Mouse (Mus musculus) c-Kit-positive CD71-negative TER-119-negative erythroid progenitor cells, embryonic 14.5 days (primary cell): Measurements from ENCODE around the gene Hint2.

Source experiments
- DNase-seq: peaks from one replicate; pipeline ENCODE4 v3.0.0-alpha.2; 2013; ENCODE audit warnings: low read depth

Gene Hint2

DNA sequence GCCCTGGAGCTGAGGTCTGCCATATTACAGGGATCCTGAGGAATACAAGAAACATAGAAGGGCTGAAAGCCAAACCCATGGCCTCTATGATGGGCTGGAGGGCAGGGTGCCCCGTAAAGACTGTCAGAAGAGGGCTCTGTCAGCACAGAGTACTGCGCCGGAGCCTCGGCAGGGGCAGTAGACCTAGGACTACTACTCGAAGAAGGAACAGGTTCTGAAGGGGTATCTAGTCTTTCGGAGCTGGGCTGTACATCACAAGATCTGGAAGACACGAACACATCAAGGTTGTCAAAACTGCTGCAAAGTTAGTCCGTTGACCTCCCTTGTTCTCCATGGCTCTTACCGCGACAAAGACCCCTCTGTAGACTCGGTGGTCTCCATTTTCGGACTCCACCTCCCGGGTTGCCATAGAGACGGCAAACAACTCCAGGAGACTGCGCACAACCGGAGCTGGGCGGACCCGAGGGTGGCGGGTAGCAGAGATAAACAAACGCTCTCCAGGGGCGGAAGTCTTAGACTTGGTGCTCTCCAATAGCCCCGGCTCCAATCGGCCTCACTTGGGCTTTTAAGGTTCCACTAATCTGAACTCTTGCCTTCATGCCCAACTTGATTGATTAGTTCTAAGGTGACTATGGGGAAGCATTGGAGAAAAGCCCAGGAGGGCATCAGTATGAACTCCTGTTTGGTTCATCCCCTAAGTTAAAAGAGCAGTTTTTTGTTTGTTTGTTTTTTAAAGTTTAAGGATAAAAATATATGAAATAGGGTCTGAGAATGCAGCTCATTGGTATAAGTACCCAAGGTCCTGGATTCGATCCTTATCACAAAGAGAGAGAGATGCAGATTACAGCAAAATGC, 2.9 kb downstream of the Hint2 start, which contains the start of gene Spag8:
TSS of gene Spag8 (minus strand) at position 434 of the 855 bp plus-strand sequence.
- DNase-seq, result no peak

DNA sequence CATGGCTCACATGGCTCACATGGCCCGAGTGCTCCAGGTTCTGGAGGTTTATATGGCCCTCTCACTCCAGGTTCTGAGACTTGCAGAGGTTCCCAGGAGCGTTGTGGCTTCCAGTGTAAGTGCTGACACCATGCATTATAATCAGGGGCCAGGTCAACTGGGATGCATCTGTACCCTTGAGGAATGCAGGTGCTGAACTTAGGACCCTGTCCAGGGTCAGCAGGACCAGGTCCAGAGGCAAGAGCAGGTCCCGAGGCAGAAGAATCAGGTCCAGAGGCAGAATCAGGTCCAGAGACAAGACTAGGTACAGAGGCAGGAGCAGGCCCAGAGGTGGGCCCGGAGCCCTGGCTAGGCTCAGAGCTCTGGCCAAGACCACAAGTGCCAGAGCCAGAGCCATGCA, 3.5 kb downstream of the Hint2 start:
- DNase-seq, result no peak

DNA sequence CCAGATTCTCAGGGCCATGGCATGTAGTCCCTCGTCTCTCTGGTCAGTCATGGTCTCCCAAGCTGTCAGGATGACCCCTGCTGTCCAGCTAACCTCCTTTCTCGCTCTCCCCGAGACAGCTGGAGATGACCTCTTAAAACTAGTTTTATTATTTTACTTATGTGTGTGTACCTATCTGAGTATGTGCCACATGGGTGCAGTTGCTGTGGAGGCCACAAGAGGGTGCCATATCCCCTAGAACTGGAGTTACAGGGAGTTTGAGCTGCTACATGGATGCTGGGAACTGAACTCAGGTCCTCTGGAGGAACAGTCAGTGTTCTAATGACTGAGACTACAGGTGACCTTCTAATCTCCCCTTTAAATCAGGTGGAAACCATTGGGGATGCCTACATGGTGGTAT, 6.5 kb downstream of the Hint2 start:
- DNase-seq, result no peak

DNA sequence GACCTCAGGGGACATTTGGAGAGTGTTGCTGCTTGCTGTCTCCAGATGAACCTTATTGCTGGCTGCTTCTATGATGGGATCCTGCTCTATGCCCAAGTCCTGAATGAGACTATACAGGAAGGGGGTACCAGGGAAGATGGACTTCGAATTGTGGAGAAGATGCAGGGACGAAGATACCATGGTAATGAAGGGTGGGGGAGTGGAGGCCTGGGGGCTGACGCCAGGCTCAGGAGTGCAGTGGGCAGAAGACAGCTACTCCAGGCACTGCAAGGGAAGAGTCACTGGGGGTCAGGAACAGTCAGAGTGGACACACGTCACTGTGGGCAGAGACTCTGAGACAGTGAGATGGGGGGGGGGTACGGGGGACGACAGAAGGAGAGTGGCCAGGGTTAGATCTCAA, 15.8 kb downstream of the Hint2 start:
- no peak for DNase-seq

DNA sequence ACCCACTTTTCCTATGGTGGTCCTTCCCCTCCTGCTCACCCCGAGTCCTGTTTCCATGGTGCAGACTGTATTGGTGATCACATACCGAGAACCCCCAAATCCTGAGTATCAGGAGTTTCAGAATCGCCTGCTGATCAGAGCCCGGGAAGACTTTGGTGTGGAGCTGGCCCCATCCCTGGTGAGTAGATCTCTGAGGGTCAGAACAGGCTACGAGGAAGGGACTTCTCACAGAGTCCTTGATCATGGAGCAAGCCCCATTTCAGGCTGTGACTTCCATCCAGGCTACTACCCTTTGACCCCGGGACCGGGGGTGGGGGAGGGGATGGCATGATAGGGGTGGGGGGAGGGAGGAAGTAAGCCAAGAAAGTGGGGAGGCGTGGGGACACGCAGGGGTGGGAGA, 16.2 kb downstream of the Hint2 start:
- no peak for DNase-seq

DNA sequence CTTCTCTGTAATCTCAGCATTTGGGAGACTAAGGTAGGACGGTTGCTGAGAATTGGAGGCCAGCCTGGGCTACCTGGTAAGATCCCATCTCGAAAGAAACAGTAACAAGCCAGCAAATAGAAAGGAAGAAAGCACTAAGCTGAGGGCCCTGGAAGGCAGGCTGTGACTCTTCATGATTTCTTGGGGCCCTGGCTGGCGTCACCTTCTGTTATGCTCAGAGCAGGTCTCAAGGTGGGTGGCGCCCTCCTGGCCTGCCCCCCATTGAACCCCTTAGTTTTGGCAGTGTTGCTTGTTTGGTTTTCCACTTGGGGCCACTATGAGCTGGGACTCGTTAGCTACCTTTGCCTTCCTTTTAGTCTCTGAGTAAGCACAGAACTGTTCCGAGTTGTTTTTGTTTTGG, 19.5 kb downstream of the Hint2 start:
- no peak for DNase-seq

DNA sequence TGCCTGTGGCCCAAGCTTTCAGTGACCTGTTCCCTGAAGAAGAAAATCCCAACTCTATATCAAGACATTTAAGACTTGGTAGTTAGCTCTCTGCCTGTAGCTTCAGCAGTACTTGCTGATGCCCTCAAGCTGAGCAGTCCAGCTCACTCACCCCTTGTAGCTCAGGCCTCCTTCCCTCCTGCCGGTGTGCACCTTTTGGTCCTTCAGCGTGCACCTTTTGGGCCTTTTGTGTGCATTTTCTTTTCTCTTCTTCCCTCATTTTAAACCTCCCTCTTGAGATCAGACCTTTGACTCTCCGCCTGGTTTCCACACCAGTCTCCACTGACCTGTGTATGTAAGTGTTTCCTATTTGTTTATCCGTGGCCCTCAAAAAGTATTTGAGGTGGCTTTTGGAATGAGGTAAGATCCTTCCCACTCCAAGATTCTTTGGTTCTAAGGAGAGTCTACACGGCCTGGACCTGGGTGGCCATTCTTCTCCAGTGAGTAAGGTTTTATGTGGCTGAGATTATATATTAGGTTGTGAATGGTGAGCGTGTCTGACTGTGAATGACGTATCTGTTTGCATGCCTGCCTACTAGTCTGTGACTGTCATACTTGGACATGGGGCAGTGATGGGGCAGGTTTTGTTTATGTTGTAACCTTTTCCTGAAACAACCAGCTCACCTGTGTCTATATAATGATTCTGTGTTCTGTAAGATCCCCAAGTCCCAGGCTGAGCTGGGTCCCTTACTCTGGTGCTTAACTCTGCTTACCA, 21.5 kb downstream of the Hint2 start:
- no peak for DNase-seq

DNA sequence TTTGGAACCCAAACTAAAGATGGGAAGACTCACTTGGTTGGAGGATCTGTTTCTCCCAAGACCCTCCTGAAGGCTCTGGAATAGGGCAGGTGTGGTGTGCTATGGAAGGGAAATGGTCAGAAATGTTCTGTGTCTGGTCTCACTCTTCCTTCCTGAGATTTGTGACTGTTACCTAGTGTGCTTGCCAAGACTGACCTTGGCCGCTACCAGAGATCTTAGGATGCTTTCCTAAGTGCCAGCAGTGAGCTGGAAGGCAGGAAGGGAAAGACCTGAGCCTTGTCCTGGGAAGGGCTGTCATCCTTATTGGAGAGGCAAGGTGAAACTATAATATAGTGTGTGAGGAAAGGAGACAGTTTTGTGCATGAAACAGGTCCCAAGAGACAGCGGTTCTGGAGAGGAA, 22.5 kb downstream of the Hint2 start:
- no peak for DNase-seq

DNA sequence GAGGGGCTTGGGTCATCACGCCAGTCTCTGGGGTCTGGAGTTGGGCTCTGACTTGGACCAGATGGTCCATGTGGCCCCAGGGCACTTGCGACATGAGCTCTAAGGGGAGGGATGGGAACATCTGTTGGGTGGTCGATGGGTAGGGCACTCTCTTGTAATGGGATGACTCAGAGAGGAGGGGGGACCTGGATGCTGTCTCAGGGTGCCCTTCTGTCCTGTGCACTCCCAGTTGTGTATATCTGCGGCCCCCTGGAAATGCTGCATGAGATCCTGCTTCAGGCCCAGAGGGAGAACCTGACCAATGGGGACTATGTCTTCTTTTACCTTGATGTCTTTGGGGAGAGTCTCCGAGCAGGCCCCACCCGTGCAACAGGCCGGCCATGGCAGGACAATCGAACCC, 23.0 kb downstream of the Hint2 start:
- no peak for DNase-seq

DNA sequence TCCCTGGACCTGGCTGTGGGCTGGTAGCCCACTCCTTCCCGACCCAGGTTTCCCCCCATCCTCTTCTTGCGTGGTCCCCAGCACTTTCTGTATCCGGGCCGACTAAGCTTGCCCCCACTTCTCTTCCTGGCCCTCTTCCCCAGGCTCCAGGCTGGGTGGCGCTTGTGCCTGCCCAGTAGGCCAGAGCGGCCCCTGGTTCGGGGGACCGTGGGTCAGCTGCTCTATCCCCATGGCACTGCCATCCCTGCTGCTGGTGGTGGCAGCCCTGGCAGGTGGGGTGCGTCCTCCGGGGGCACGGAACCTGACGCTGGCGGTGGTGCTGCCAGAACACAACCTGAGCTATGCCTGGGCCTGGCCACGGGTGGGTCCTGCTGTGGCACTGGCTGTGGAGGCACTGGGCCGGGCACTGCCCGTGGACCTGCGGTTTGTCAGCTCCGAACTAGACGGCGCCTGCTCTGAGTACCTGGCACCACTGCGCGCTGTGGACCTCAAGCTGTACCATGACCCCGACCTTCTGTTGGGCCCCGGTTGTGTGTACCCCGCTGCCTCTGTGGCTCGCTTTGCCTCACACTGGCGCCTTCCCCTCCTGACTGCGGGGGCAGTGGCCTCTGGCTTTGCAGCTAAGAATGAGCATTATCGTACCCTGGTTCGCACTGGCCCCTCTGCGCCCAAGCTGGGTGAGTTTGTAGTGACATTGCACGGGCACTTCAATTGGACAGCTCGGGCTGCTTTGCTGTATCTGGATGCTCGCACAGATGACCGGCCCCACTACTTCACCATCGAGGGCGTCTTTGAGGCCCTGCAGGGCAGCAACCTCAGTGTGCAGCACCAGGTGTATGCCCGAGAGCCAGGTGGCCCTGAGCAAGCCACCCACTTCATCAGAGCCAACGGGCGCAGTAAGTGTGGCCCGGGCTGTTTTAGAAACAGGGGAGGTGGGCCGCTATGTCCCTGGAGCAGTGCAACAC, 24.0 kb downstream of the Hint2 start:
- no peak for DNase-seq

DNA sequence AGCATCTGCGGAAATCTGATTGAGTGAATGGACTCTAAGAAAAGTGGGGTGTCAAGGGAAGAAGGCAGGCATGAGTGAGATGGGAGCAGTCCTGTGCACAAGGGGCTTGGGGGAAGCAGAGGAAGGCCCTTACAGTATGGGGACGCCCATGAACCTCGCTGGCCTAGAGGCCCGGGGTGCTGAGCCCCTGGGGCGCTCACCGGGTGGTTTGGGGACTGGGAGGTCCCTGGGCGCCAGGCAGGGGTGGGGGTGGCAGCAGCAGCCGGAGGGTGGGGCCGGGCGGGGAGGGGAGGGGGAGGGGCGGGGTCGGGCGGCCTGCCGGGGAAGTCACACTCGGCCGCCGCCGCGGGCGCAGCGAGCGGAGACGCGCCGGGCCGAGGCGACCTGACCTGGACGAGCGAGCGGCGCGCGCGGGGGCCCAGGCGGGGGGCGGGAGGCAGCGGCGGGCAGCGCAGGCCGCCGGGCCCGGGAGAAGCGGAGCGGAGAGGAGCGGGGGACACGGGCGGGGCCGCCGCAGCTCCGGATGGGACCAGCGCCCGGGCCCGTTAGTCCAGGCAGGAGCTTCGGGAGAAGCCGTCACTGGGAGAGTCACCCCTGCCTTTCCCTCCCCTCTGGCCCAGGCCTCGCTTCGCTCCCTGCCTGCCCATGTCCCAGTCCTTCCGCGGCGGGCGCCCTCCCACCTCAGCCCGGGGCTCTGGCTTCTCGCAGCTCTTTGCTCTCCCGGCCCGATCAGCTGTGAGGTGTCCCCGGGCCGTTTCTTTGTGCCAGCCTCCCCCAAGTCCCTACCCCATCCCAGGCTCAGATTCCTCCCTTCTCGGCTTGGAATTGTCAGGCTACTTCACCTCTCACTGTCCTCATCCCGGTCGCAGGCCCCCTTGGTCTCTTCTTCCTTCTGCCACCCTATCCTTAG, 25.0 kb downstream of the Hint2 start, which contains the start of gene Npr2:
TSS of gene Npr2 (plus strand) at position 890 of the 910 bp plus-strand sequence.
- DNase-seq, result no peak

DNA sequence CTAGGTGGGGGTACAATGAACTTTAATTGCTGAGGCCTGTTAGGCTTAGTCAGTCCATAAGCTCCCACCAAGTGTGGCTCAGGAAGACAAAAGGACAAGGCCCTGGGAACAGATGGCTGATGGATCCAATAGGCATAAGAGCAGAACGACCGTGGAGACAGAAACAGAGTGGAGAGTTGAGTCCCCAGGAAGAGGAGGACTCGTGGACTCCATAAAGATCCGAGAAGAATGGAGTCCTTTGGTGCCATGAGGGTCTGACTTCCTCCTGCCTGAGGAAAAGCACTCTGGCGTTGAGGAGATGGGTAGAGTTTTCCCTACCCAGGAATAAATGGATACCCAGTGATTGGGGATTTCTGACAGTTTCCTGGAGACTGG, 25.6 kb downstream of the Hint2 start:
- DNase-seq, result no peak

DNA sequence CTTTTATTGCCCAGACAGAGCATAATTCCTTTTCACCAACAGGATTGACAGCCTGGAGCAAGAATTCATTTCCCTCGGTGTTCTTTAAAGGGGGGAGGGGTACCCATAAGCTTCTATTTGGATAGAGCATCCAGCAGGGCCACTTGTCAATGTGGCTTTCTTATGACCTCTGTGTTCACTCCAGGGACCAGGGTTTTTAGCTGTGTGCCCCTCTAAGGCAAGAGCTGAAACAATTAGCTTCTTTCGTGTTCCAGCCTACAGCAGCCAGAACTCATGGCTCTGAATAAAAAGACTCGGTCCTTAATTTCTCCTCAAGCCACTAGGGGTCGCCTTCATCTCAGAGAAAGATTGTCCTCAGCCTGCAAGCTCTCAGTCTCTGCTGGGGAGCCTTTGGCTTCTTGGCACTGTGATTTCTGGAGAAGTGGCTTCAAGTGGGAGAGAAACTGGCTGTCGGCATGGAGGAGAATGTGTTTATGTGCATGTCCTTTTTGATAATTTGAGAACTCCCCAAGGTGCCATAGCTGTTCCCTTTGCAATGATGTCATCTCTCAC, 26.2 kb downstream of the Hint2 start:
- DNase-seq, result peak; percentile 80

DNA sequence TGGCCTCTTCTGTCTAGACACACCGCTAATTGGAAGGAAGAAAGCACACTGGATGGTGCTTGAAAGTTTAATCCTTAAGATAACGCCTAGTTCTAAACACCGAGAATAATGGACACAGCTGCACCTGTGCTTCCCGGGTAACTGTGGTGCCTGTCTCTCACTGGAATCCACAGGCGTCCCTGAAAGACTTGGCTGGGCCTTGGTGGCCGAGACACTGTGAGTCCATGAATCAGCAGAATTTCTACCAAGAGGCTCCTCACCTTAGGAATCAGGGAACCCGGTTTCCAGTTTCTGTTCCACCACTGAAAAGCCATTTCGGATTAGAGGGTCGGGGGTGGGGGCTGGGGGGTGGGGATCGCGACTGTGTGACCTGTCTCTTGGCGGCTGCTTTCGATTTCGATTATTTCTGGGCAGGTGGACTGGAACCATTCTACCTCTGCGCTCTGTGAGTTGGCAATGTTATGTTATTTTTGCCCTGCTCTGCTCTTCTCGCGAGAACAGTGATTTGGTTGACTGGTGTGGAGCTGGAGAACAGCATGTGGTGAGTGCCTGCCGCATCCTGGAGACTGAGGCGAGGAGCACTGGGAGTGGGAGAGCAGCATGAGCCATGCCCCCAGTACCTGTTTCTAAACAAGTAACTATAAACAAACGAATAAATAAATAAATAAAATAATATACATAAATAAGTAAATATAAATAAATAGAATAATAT, 27.0 kb downstream of the Hint2 start:
- DNase-seq, result no peak

DNA sequence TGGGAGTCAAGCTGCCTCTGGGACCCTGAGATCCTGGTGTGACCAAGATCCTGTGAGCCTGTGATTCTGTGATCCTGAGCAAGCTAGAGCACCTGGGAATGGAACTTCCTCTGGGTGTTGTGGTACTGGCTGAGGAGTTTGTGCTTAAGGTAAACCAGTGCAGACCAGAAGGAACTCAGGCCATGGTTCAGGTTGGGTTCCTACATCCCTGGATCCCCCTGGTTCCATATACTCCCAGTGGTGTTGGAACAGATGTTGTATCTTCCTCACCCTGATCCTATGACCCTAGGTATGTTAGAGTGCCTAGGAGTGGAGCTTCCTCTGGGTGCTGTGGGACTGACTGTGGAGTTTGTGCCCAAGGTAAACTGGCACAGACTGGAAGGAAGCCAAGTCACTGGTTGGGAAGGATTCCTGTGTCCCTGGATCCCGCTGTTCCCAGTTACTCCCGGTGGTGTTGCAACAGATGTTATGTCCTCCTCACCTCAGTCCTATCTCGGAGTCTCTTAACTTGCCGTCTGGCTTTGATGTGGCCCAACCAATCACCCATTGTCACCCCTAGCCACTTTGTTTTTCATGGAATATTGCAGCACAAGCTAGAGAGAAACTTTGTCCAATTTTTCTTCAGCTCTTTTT, 36.0 kb downstream of the Hint2 start:
- no peak for DNase-seq

DNA sequence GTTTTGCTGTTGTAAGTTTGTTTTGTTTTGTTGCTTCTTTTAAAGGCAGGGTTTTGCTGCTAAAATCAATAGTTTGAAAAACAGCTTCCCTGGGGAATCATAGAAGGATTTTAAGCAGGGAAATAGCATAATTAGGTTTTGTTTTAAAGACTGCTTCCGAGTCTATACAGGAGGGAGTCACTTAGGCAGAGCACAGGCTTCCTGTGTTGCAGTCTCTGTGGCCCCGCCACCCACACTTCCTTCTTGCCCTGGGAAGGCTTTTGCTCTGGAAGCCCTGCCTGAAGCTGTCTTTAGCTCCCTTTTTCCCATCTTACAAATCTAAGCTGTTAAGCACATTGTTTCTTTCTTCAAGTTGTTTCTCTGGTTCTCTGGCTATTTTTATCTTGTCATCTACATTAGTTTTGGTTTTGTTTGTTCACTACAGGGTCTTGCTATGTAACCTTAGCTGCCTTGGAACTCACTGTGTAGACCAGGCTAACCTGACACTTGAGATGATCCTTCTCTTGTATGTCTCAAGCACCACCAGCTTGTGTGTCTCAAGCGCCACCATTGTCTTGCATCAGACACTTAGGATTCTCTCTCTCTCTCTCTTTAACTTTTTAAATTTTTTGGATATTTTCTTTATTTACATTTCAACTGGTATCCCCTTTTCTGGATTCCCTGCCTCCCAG, 43.1 kb downstream of the Hint2 start:
- DNase-seq, result no peak

DNA sequence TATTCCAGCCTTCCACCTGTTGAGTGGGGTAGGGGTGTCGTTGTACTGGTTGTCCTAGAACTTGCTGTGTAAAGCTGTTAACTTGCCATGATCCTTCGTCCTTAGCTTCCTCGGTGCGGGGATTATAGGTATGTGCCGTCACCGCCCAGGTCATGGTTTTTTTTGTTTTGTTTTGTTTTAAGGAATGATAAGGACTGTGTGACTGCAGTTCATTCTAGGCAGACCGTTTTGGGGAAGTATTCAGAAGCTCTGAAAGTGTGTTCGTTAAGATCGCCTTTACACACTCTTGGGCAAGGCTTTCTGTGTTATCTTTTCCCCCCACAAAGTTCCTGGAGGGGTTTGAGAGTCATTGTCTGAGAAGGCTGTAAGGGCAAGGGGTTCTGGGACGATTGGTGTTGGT, 43.7 kb downstream of the Hint2 start:
- no peak for DNase-seq

DNA sequence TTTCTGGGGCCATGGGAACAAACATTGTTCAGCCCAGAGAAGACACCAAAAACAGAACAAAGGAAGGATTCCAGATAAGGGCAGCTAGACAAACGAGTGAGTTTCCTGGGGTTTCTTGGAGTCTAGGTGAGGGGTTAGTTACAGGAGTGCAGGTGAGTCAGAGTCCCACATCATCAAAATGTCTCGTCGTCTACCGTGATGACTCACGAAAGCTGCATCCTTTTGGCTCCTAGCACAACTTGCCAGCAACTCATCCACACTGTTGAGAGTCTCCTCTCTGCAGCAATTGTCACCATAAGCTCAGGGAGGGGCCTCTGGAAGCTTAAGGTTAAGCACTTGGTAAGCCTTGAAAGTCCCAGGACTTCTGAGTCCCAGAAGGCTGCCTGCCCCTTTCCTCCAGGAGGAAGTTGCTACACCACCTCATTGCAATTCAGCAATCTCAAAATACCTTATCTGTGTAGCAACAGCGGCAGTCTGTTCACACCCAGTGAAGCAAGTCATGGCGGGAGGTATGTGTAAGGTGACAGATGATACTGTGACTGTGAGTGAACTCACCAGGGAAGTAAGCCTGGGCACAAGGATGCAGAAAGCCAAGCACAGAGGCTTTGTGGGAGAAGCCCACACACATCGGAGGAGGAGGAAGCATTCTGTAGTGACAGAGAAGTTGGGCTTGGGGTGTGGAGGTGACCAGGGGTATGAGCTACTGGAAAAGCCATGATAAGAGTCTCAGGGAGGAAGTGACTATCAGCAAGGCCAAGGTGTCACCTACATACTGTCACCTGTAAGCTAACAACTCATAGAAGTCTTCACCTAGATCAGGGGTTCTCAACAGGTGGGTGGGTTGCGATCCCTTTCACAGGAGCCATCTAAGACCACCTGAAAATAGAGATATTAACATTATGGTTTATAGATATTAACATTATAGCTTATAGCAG, 51.2 kb downstream of the Hint2 start:
- DNase-seq, result peak; percentile 24
